Mouse (Mus musculus) ES-Bruce4 (cell line): ENCODE measurements around the gene Tspo.

Experiments used
- CTCF ChIP-seq: IDR thresholded peaks from one replicate; pipeline ENCODE4 v1.8.1; 2011; ENCODE audit warnings: low read depth, low read length
- EP300 ChIP-seq: IDR thresholded peaks from 2 replicates; pipeline ENCODE4 v1.6.1; 2011; ENCODE audit warnings: low read depth, low read length; ENCODE audit not compliant: insufficient read depth
- POLR2A ChIP-seq: IDR thresholded peaks from one replicate; pipeline ENCODE4 v1.8.1; 2011; ENCODE audit warnings: low read length; ENCODE audit not compliant: insufficient read depth

GRCm38 (mm10) chr15:83574731-83575351 is 11.4 kb downstream of the Tspo start:
- no peak for TF ChIP-seq EP300
- TF ChIP-seq CTCF, result no peak
- no peak for TF ChIP-seq POLR2A
